Mouse (Mus musculus) left cerebral cortex, postnatal 36 days (tissue): ENCODE data around the gene Rab11fip4. TPM values are rescaled to one million over a fixed set of nuclear protein-coding genes. Genes with fewer than 3 reads are reported as not detected.

ENCODE experiments used
- DNase-seq, 2 experiments: peaks; one replicate each; pipeline ENCODE4 v3.0.0; 2021 to 2022; ENCODE audit warnings: low spot score in 2 of 2, mixed read lengths in 1 of 2
- intact Hi-C: fragments of 180-260 bp; cut with DNase I; formaldehyde crosslinking; loops from one replicate; pipeline ENCODE4 v1.15.1; 2025
- total RNA-seq, 2 experiments: library from RNA; stranded (reverse); gene quantifications; 2 replicates each; pipeline ENCODE4 v1.2.3; 2021

Rab11fip4 gene
- total RNA-seq: 100 to 1,000 TPM; 247 to 269 TPM

DNA sequence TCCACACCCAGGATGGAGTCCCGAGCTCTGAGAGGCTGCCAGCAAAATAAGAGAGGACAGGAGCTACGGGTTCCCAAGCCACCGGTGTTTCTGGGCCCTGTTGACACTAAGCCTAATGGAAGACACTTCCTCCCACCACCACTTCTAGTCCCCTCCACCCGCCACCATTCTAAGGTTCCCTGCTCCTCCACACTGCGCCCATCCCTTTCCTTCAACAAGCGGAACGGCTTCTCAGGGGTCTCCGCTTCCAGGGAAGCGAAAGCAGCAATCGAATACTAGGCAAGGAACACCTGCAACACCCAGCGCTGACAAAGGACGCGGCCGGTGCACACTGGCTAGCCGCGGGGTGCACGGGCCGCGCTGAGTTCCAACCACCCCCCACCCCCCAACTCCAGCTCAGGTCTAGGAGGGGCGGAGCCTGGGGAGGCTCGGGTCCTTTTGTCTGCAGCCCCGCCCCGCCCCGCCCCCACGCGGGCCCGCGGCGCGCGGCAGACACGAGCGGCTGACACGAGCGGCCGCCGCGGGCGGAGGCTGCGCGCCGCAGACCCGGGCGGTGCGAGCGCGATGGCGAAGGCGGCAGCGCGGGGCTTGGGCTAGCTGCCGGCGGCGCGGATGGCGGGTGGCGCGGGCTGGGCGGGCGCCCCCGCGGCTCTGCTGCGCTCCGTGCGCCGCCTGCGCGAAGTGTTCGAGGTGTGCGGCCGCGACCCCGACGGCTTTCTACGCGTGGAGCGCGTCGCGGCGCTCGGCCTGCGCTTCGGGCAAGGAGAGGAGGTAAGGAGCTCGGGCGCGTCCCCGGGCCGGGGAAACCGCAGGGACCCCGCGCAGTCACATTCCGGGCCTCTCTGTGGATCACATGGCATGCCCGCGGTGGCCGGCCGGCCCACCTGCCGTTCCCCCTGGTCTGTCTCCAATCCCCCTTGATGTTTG lies at the start of gene Rab11fip4:
Rab11fip4 (plus strand) TSS at position 549 of the 927 bp plus-strand sequence.
- DNase-seq: peak; percentile 54 to 76
- intact Hi-C loops: loop anchor here (5.0 kb wide), 1 partner anchor 36 kb away; no protein-coding TSS in a partner anchor

DNA sequence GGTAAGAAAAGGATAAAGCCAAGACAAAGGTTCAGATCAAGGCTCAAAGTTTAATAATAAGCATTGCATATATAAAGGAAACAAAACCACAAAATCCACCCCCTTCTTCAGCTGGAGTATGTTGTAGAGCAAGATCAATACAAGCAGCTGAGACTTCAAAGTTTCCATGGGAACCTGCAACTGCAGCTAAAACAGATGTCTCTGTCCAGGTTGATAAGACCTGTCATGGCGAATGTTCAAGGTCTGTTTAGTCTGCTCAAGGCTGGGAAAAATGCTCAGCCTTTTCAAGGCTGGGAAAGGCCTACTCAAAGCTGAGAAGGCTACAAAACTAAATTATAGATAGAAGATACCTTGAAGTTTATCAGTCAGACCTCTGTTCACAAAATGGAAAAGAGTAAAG lies 38.4 kb upstream of the Rab11fip4 start:
- no peak for DNase-seq
- intact Hi-C loops: no loop called here

DNA sequence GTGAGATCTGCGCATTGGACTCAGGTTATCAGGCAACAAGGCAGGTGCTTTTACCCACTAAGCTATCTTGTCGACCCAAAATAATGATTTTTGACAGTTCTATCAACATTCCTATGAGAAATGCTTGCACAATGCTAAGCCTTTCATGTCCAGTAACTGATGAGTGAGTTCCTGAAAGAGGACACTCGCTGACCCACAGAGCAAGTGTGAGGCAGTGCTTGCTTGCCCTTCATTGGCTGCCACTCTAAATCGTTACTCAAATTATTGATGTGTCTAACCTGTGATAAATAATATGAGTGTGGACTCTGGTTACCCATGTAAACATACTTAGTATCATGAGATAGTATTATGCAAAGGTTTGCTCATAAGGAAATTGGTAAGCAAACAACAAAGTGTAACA lies 30.5 kb upstream of the Rab11fip4 start:
- no peak for DNase-seq
- intact Hi-C loops: no loop called here

DNA sequence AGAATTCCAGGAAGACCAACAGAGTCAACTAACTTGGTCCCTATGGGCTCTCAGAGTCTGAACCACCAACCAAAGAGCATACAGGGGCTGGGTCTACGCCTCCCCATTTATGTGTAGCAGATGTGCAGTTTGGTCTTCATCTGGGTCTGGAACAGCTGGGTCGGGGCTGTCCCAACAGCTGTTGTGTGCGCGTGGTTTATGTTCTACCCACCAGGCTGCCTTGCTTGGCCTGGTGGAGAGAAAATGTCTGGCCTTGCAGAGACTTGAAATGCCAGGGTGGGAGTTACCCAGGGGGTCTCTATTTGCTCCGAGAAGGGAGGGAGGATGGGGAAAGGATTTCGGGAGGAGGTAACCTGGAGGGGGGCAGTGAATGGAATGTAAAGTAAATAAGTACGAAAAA lies 27.5 kb upstream of the Rab11fip4 start:
- intact Hi-C loops: no loop called here

DNA sequence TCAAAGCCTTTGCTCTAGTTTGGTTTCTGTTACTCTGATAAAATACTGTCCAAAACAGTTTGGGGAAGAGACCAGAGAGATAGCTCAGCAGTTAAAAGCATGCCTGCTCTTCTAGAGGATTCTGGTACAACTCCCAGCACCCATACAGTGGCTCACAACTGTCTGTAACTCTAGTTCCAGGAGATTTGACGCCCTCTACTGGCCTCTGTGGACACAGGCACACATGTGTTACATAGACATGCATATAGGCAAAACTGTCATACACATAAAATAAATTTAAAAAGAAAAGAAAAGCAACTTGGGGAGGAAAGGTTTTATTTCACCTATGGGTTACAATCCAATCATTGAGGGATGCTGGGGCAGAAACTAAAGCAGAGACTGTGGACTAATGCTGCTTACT lies 24.1 kb upstream of the Rab11fip4 start:
- intact Hi-C loops: no loop called here
- no peak for DNase-seq

More for the DNA sequence above, 27.5 kb upstream of the Rab11fip4 start:
- DNase-seq: no peak

DNA sequence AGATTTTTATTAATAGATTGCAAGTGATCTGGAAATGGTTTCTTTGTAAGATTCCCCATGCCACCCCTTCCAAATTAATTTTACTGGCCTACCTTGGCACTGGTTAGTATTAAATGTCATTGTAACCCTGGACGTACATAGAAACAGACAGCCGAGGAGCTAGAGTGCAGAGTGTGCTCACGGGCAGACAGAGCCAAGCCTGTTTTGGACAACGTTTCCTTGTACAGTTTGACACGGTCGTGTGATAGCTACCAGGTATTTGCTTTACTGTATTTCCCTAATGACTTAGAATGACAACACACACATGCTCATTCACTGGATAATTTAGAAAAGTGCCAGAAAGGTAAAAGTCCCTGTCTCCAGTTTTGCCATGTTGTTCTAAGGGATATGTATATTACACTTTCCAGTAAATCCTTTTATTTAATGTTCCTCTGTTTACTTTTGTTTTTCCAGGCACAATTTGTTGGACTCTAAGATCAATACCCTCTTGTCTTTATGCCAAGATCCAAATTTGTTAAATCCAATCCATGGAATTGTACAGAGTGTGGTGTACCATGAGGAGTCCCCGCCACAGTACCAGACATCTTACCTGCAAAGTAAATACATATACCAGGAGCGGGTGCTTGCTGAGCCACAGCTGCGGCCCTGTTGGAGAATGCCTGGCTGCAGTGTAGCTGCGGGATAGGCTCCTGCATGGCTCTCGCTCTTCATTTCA lies 22.7 kb upstream of the Rab11fip4 start:
- no peak for DNase-seq
- intact Hi-C loops: no loop called here

DNA sequence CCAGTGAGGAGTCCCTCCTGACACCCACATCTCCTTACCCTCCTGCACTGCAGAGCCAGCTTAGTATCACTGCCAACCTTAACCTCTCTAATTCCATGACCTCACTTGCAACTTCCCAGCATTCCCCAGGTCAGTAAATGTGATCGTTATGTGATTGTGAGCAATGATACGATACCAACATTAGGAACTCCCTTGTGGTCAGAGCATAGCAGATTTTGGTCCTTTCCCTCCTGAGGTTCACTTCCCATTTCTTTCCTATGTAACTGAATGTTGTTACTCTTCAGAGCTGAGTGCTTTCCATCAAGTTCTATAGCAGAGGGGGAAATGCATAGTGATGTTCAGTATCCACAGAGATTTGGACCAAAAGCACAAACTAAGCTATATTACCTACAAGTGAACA lies 20.7 kb upstream of the Rab11fip4 start:
- no peak for DNase-seq
- intact Hi-C loops: loop anchor here (10.0 kb wide), 1 partner anchor 126 kb away; no protein-coding TSS in a partner anchor

DNA sequence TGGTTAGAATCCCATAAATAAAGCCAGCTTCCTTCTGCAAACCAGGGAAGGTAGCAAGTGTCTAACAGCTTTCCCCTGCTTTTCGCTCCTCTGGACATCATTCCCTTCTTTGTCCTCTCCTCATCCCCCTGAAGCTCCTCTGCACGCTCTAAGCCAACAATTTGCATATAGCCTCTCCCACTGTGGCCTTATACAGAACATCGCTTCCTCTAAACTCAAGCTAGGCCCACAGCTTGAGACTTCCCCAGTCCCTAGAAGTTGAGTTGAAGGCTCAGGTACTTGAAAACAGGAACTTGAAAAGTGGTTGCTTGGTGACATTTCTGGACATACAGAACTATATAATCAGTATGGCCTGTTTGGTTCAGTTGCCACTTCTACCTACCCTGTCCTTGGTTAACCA lies 17.2 kb upstream of the Rab11fip4 start:
- intact Hi-C loops: loop anchor here (10.0 kb wide), 1 partner anchor 129 kb away; no protein-coding TSS in a partner anchor
- DNase-seq: no peak

DNA sequence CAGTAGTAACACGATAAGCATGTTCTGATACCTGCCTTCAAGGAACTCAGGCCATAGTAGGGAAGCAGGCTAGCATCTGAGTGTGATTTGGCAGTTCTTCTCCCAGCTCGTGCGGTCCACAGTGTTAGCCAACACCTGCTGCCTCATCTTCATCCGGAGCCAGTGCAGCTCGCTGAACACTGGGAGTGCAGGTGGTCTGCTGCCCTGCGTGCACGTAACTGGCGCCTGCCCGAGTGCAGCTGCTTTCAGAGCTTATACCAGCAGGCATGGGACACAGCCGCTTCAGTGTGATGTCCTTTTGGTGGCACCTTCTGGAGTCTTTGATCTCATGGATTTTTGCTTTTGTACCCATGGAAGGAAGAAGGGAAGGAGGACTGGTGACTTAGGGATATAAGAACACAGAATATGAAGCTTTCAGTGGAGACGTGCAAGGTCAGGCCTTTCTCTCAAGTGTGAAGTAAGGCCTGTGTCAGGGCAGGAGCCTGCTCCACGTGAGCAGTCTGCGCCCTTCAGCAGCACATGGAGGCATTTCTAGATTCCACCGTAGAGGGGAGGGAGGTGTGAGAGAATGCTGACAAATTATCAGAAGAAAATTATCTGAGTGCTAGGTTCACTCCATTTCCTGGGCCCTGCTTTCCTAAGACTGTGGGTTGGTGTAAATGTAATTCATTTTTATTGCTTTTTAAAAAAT lies 15.5 kb upstream of the Rab11fip4 start:
- no peak for DNase-seq
- intact Hi-C loops: loop anchor here (10.0 kb wide), 1 partner anchor 131 kb away; no protein-coding TSS in a partner anchor

DNA sequence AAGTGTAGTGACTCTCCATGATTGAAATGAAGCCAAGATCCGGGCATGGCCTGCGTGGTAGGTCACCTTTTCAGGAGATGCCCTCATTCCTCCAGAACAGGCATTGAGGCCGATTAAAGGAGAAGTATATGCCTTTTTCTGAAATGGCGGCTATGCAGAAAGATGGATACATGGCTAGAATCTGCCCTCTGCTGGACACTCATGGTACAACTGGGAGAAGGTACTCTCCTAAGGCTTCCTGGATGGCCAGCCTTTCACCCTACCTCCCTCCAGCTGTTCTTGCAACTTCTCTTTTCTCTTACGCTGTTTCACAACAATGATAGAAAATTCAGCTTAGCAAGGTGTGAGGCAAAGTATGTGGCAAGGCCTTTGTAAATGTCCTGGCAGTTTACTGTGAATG lies 13.3 kb upstream of the Rab11fip4 start:
- peak; percentile 78 to 81 for DNase-seq

DNA sequence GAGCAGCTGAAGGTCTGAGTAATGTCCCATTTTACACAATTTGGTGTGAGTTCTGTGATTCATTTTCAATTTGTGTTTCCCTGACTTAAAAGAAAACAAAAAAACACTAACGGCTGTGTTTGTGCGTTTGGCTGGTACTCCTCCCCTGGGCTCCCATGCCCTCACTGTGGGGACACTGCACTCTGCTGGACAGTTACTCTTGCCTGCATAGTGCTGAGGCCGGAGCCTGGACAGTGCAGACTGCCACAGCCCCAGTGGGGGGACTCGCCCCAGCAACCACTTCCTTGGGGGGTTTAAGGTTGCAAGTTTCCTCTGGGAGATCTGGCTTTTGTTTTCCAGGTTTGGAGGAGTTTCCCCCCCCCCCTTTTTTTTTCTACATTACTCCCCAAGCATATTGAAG lies 10.4 kb upstream of the Rab11fip4 start:
- no peak for DNase-seq
- intact Hi-C loops: loop anchor here (5.0 kb wide), 1 partner anchor 342 kb away; no protein-coding TSS in a partner anchor

More for the DNA sequence above, 13.3 kb upstream of the Rab11fip4 start:
- intact Hi-C loops: loop anchor here (10.0 kb wide), 1 partner anchor 133 kb away; no protein-coding TSS in a partner anchor

DNA sequence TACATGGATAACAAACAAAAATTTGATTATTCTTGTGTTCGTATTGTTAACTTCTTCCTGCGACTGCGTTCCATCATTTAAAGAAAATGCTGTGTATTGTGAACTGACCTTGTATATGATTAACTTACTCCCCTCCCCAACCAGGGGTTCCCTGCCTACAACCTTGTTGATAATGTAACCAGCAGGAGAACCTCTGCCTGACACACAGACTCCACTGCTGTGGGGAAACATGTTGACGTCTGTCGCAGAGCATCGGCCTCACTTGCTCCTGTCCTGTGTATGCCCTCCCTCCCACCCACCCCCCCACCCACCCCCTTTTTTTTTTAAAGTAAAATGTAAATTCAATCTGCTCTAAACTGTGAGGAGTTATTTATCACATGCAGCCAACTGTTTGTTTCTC lies 9.8 kb upstream of the Rab11fip4 start:
- DNase-seq: no peak
- intact Hi-C loops: loop anchor here (5.0 kb wide), 1 partner anchor 341 kb away; no protein-coding TSS in a partner anchor

DNA sequence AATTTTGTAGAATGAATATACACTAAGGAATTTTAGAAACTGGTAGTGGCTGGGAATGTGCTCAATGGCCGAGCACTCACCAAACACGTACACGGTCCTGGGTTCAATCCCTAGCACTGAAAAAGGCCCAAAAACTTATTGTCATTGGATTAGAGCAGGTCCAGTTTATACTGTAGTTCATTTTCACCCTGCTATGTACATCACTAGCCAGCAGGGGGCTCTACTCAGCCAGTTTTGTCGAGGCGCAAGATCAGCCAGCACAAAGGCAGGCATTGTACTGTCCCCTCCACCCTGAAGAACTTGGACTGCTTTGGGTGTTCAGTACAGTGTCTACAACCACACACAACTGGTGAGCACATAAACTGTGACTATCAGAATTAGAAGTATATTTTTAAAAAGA lies 6.8 kb upstream of the Rab11fip4 start:
- intact Hi-C loops: loop anchor here (2.0 to 5.0 kb wide), 2 partner anchors 103 to 338 kb away; no protein-coding TSS in a partner anchor
- peak; percentile 63 to 72 for DNase-seq

DNA sequence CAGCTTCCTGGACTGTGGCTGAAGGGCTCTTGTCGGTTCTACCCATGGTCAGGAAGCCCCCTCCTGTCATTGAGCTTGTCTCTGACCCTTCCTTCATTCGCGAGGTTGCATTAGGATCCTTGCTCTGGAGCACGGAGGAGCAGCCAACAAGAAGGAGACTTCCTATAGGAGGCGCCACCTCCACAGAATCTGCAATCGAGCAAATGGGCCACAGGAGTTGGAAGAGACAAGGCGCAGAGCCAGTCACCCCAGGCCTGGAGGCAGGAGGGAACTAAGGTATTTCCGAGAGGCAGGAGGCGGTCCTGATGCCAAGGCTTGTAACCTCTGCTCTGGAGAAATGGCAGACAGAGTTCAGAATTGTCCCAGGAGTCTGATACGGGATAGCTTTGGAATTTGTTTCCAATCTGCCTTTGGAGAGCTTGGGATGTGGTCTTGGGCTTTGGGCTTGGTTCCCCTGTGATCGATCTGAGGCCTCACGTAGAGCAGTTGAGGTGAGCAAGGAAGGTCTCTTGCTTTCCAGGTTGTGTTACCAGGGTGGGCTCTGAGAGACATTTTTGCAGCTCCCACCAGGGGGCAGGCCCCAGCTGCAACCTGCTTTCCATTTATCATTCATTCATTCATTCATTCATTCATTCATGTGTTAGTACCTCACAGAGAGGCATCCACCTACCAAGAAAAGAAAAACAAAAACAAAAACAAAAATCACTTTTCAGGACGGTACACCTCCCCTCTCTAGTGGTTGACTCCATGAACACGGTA lies 1.5 kb upstream of the Rab11fip4 start:
- DNase-seq: no peak
- intact Hi-C loops: loop anchor here (5.0 kb wide), 1 partner anchor 38 kb away; no protein-coding TSS in a partner anchor

DNA sequence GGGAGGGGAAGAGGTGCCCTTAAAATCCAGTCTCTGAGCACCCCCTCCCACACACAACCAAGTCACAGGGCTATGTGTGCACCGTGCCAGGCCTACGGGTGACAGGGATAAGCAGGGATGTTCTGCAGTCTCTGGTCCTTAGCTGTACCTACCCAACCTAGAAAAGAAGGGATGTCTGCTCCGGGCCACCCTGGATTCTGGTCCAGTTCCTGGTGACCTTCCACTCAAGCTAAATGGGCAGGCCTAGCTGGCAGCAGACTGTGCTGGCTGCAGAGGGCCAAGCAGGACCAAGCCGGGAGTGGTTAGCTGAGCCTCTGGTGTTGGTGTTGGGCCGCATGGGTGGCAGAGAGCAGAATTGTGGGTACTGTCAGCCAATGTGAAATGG lies 571 bp downstream of the Rab11fip4 start:
- DNase-seq: peak; percentile 49 to 58
- intact Hi-C loops: loop anchor here (5.0 kb wide), 1 partner anchor 36 kb away; no protein-coding TSS in a partner anchor

DNA sequence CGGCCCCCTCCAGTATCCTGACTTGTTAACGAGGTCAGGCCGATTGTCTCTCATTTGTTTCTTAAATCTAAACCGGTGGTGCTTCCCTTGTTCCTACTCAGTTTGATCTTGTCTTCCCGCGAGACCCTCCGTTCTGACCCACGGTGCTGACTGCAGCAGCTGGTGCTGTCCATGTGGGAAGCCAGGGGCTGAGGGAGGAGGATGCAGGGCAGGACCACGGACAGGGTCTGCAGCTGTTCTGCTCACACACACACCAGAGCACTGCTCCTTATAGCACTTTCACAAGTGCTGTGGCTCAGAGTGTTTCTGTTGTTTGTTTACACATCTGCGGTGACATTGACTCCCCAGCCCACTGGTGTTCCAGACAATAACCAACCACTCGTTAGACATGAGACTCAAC lies 2.5 kb downstream of the Rab11fip4 start:
- intact Hi-C loops: loop anchor here (5.0 kb wide), 1 partner anchor 34 kb away; no protein-coding TSS in a partner anchor
- DNase-seq: no peak

DNA sequence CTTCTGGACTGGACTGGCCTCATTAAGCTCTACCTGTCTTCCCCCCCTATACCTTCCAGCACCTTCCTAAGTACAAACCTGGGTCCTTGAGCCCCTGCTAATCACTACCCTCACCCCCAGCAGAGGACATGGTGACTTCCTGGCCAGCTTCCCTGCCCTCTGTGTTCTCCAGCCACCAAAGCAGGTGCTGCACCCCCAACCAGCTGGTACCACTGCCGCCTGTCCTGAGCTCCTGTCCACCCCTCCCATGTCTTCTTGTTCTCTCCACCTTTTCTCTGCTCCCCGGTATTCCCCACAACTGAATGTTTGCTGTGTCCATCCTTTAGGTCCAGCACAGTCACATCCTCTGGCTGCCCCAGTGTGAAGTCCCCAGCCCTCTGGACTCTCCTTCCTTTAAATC lies 19.4 kb downstream of the Rab11fip4 start:
- intact Hi-C loops: no loop called here
- DNase-seq: no peak

DNA sequence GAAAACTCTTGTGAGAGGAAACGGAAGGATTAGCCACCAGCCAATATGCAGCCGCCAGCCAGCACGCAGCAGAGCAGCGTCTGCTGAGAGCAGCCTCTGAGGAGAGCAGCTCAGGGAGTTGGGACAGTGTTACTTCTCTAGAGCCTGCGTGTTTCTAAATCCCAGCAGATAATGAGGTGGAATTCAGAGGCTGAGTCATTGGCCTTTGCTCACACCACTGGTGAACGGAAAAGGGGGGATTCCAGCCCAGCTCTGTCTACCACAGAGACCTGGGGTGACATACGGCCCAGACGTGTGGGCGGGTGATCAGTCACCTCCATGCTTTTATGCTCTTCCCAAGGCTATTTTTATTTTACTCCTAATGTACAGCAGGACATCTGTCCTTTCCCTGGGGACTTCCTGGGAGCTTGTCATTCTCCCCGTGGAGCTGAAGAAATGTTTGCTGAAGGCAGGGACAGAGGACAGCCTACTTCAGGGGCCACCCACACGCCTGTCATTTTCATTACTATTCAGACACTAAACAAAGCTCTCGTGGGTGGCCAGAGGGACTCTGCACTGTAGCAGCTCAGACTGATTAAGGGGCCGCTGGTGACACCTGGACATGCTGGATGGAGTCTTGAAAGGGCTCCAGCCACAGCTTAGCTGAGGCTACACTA lies 20.1 kb downstream of the Rab11fip4 start:
- intact Hi-C loops: no loop called here
- DNase-seq: peak; percentile 30 to 36
